Mouse (Mus musculus) hindbrain, embryonic 13.5 days (tissue): Measurements from ENCODE around the gene Mthfd2l. TPM values are rescaled to one million over a fixed set of nuclear protein-coding genes. Genes with fewer than 3 reads are reported as not detected.
A peak's percentile ranks its signal among the peaks of the same experiment; 100 is the strongest.

ENCODE experiments used
- ATAC-seq: fragments of 200-750 bp; cut with Nextera tagmentation; 2 replicates; pipeline ENCODE4 v1.8.0; 2017; ENCODE audit warnings: moderate TSS enrichment; ENCODE audit not compliant: low FRiP score
- H3K27ac ChIP-seq: fragments of 300-500 bp; sonication (generic); 2 replicates; pipeline ENCODE4 v1.5.1; 2015; ENCODE audit warnings: inconsistent platforms, mild to moderate bottlenecking, moderate library complexity
- H3K27me3 ChIP-seq: fragments of 300-500 bp; sonication (generic); 2 replicates; pipeline ENCODE4 v1.6.1; 2015; ENCODE audit warnings: mild to moderate bottlenecking, inconsistent platforms
- H3K36me3 ChIP-seq: fragments of 300-500 bp; sonication (generic); 2 replicates; pipeline ENCODE4 v1.6.1; 2015; ENCODE audit warnings: mild to moderate bottlenecking, inconsistent platforms
- H3K4me1 ChIP-seq: fragments of 300-500 bp; sonication (generic); replicated peaks from 2 replicates; pipeline ENCODE4 v1.6.1; 2015; ENCODE audit warnings: inconsistent platforms
- H3K4me2 ChIP-seq: fragments of 300-500 bp; sonication (generic); 2 replicates; pipeline ENCODE4 v1.6.1; 2015; ENCODE audit warnings: inconsistent platforms, mild to moderate bottlenecking, moderate library complexity
- H3K4me3 ChIP-seq: fragments of 300-500 bp; sonication (generic); 2 replicates; pipeline ENCODE4 v1.5.1; 2015; ENCODE audit warnings: mild to moderate bottlenecking, inconsistent platforms
- H3K9ac ChIP-seq: fragments of 300-500 bp; sonication (generic); 2 replicates; pipeline ENCODE4 v1.6.1; 2015; ENCODE audit warnings: mild to moderate bottlenecking, inconsistent platforms
- H3K9me3 ChIP-seq: fragments of 300-500 bp; sonication (generic); 2 replicates; pipeline ENCODE4 v1.6.1; 2016; ENCODE audit warnings: inconsistent platforms
- WGBS: fragments of 180-500 bp; shearing (Covaris S2); methylation state at CpG from one replicate; pipeline ENCODE4 v1.1.7; 2015; 5-methylcytosine and 5-hydroxymethylcytosine counted together
- polyA plus RNA-seq: library from polyadenylated mRNA; unstranded; fragments of >200 nt; fragmentation: Nextera tagmentation; extraction: Ambion mirVana; gene quantifications from 2 replicates; pipeline ENCODE4 v1.2.1, GENCODE M21; 2015

Mthfd2l gene
- polyA plus RNA-seq, 1 experiment from 2014 or later = 77.7 TPM

- H3K27ac ChIP-seq = no peak overlapping the region
- 73% methylated on average over 7 of the region's 7 CpGs for WGBS
- no peak for ATAC-seq
- H3K9me3 ChIP-seq = no peaks in the 10 kb centered on the region
- H3K9ac ChIP-seq = no peak overlapping the region
- H3K36me3 ChIP-seq = no peaks in the 10 kb centered on the region
- peaks cover 15% of the 10 kb centered on the region for H3K4me1 ChIP-seq
- H3K27me3 ChIP-seq = peaks cover 19% of the 10 kb centered on the region
- H3K4me3 ChIP-seq = no peak overlapping the region
- no peak overlapping the region for H3K4me2 ChIP-seq
Observed at GRCm38 (mm10) chr5:90900688-90901087, 30.2 kb upstream of the Mthfd2l start.

GRCm38 (mm10) chr5:90902380-90903260, 28.3 kb upstream of the Mthfd2l start:
- Histone ChIP-seq H3K4me3 (peak overlapping the region; percentile 34), H3K4me1 (peaks cover 15% of the 10 kb centered on the region), H3K9me3 (no peaks in the 10 kb centered on the region), H3K9ac (0 out of 2 replicates have a peak overlapping the region, but pooled peaks have one; percentile 60), H3K27ac (no peak overlapping the region), H3K36me3 (no peaks in the 10 kb centered on the region), H3K4me2 (peak overlapping the region; percentile 63), H3K27me3 (peaks cover 22% of the 10 kb centered on the region)
- 11% methylated on average over 10 of the region's 10 CpGs for WGBS
- ATAC-seq = peak; percentile 78

- Histone ChIP-seq H3K9ac (peak within 1 kb of the TSS; percentile 60; the same call in 1 of the 2 replicates), H3K27me3 (peaks cover 22% of the 10 kb centered on the region), H3K9me3 (no peaks in the 10 kb centered on the region), H3K4me3 (peak within 1 kb of the TSS; percentile 34), H3K4me1 (peaks cover 15% of the 10 kb centered on the region), H3K4me2 (peak within 1 kb of the TSS; percentile 63), H3K27ac (no peak within 1 kb of the TSS), H3K36me3 (no peaks in the 10 kb centered on the region)
- WGBS = 12% methylated on average over 22 of the region's 22 CpGs
- ATAC-seq = peak; percentile 71
Observed at GRCm38 (mm10) chr5:90903339-90904020, 27.4 kb upstream of the Mthfd2l start, which contains the start of gene Cxcl2. Cxcl2 (plus strand) TSS chr5:90903871.

GRCm38 (mm10) chr5:90908983-90909382, 21.9 kb upstream of the Mthfd2l start:
- Histone ChIP-seq H3K9ac (no peak overlapping the region), H3K4me2 (no peak overlapping the region), H3K9me3 (no peaks in the 10 kb centered on the region), H3K27ac (no peak overlapping the region), H3K27me3 (peaks cover 15% of the 10 kb centered on the region), H3K4me1 (no peaks in the 10 kb centered on the region), H3K4me3 (no peak overlapping the region), H3K36me3 (no peaks in the 10 kb centered on the region)
- WGBS = 4% methylated on average over 2 of the region's 2 CpGs
- peak; percentile 72; the same call in 1 of the 2 replicates for ATAC-seq

GRCm38 (mm10) chr5:90919495-90919894, 11.4 kb upstream of the Mthfd2l start:
- Histone ChIP-seq H3K27ac (no peak overlapping the region), H3K27me3 (no peaks in the 10 kb centered on the region), H3K4me3 (no peak overlapping the region), H3K4me2 (no peak overlapping the region), H3K4me1 (no peaks in the 10 kb centered on the region), H3K9ac (no peak overlapping the region), H3K36me3 (no peaks in the 10 kb centered on the region), H3K9me3 (no peaks in the 10 kb centered on the region)
- WGBS = 85% methylated on average over 2 of the region's 2 CpGs
- no peak for ATAC-seq

GRCm38 (mm10) chr5:90922958-90923357, 8.0 kb upstream of the Mthfd2l start:
- ATAC-seq = no peak
- no peaks in the 10 kb centered on the region for H3K27me3 ChIP-seq

GRCm38 (mm10) chr5:90930546-90930945, 371 bp upstream of the Mthfd2l start:
- H3K4me3 ChIP-seq = peak overlapping the region; percentile 75
- peak; percentile 19 for ATAC-seq
- peak overlapping the region; percentile 99 for H3K9ac ChIP-seq
- H3K27ac ChIP-seq = peak overlapping the region; percentile 99
- H3K4me1 ChIP-seq = peaks cover 17% of the 10 kb centered on the region
- H3K4me2 ChIP-seq = peak overlapping the region; percentile 54
- peaks cover 5% of the 10 kb centered on the region; the same call in 1 of the 2 replicates for H3K36me3 ChIP-seq
- no peaks in the 10 kb centered on the region for H3K9me3 ChIP-seq
- no peaks in the 10 kb centered on the region for H3K27me3 ChIP-seq
- 47% methylated on average over 2 of the region's 2 CpGs for WGBS

More at GRCm38 (mm10) chr5:90922958-90923357, 8.0 kb upstream of the Mthfd2l start:
- H3K4me1 ChIP-seq = no peaks in the 10 kb centered on the region
- H3K4me2 ChIP-seq = no peak overlapping the region
- WGBS = 93% methylated on average over 4 of the region's 4 CpGs
- no peak overlapping the region for H3K4me3 ChIP-seq
- H3K36me3 ChIP-seq = no peaks in the 10 kb centered on the region
- no peak overlapping the region for H3K27ac ChIP-seq
- no peaks in the 10 kb centered on the region for H3K9me3 ChIP-seq
- no peak overlapping the region for H3K9ac ChIP-seq

GRCm38 (mm10) chr5:90931911-90932310, 994 bp downstream of the Mthfd2l start:
- 0 out of 2 replicates have a peak, but pooled peaks have one; percentile 14 for ATAC-seq
- H3K36me3 ChIP-seq = peaks cover 5% of the 10 kb centered on the region; the same call in 1 of the 2 replicates
- peak overlapping the region; percentile 75 for H3K4me3 ChIP-seq
- H3K27me3 ChIP-seq = no peaks in the 10 kb centered on the region
- peaks cover 17% of the 10 kb centered on the region for H3K4me1 ChIP-seq
- H3K27ac ChIP-seq = peak overlapping the region; percentile 99
- H3K4me2 ChIP-seq = peak overlapping the region; percentile 54
- WGBS = 4% methylated on average over 6 of the region's 6 CpGs
- no peaks in the 10 kb centered on the region for H3K9me3 ChIP-seq
- peak overlapping the region; percentile 99 for H3K9ac ChIP-seq

GRCm38 (mm10) chr5:90936706-90937105, 5.8 kb downstream of the Mthfd2l start:
- peaks cover 5% of the 10 kb centered on the region; the same call in 1 of the 2 replicates for H3K36me3 ChIP-seq
- no peak overlapping the region for H3K4me3 ChIP-seq
- peaks cover 14% of the 10 kb centered on the region for H3K4me1 ChIP-seq
- no peaks in the 10 kb centered on the region for H3K9me3 ChIP-seq
- H3K9ac ChIP-seq = no peak overlapping the region
- ATAC-seq = no peak
- no peak overlapping the region for H3K27ac ChIP-seq
- no peaks in the 10 kb centered on the region for H3K27me3 ChIP-seq
- no peak overlapping the region for H3K4me2 ChIP-seq
- WGBS = 59% methylated on average over 2 of the region's 2 CpGs

- no peaks in the 10 kb centered on the region for H3K9me3 ChIP-seq
- no peak overlapping the region for H3K4me3 ChIP-seq
- peaks cover 3% of the 10 kb centered on the region; the same call in 1 of the 2 replicates for H3K4me1 ChIP-seq
- H3K9ac ChIP-seq = no peak overlapping the region
- 98% methylated on average over 2 of the region's 2 CpGs for WGBS
- H3K27ac ChIP-seq = no peak overlapping the region
- H3K36me3 ChIP-seq = peaks cover 11% of the 10 kb centered on the region
- no peak overlapping the region for H3K4me2 ChIP-seq
- no peaks in the 10 kb centered on the region for H3K27me3 ChIP-seq
- ATAC-seq = no peak
Observed at GRCm38 (mm10) chr5:90945453-90945852, 14.5 kb downstream of the Mthfd2l start.

- no peak overlapping the region for H3K4me2 ChIP-seq
- H3K9ac ChIP-seq = no peak overlapping the region
- WGBS = 91% methylated on average over 15 of the region's 15 CpGs
- no peaks in the 10 kb centered on the region for H3K9me3 ChIP-seq
- no peak for ATAC-seq
- H3K4me3 ChIP-seq = no peak overlapping the region
- H3K27me3 ChIP-seq = no peaks in the 10 kb centered on the region
- H3K27ac ChIP-seq = no peak overlapping the region
- no peaks in the 10 kb centered on the region for H3K4me1 ChIP-seq
- peaks cover 11% of the 10 kb centered on the region for H3K36me3 ChIP-seq
Observed at GRCm38 (mm10) chr5:90949499-90949898, 18.6 kb downstream of the Mthfd2l start.

GRCm38 (mm10) chr5:90951475-90951874, 20.6 kb downstream of the Mthfd2l start:
- no peaks in the 10 kb centered on the region for H3K9me3 ChIP-seq

More at GRCm38 (mm10) chr5:90951475-90951874, 20.6 kb downstream of the Mthfd2l start:
- no peak overlapping the region for H3K27ac ChIP-seq
- no peak overlapping the region for H3K9ac ChIP-seq
- peaks cover 11% of the 10 kb centered on the region for H3K36me3 ChIP-seq
- no peak overlapping the region for H3K4me3 ChIP-seq
- no peaks in the 10 kb centered on the region for H3K4me1 ChIP-seq
- WGBS = 46% methylated on average over 2 of the region's 2 CpGs
- H3K4me2 ChIP-seq = no peak overlapping the region
- ATAC-seq = peak; percentile 75; the same call in 1 of the 2 replicates
- H3K27me3 ChIP-seq = no peaks in the 10 kb centered on the region
